Comparison of ENCODE assay signal across 20 mouse cellular contexts in the genomic region with DNA sequence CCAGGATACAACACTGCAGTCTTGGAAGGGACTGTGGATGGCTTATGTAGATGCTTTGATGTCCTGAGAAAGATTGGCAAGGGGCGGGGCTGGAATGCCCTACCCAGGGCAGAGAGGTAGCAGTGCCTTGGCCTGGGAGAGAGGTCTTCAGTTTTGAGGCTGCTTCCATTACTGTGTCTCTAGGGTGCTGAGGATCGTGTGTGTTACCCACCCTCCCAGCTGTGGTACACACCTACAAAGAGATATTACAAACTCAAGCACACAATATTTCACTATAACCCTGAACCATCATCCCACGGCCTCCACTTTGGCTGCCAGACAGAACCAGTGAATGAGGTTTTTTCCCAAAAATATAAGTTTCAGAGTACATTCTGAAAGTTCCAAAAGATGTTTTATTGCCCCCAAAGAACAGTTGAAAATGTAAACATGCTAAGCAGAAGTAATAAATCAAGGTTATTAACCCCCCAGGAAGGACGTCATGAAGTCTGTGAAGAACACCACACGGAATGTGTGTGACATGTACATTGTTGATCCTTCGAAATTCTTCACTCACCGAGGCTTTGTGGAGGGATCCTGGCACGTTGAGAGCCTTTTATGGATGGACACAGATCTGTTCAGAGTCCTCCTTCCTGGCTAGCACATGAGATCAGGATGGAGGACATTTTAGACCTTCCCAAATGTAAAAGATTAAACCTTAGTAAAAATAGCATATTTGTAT. TPM values are rescaled to one million over a fixed set of nuclear protein-coding genes. Genes with fewer than 3 reads are reported as not detected.
A peak's percentile ranks its signal among the peaks of the same experiment; 100 is the strongest.
DNase-seq lines count a peak whose midpoint lies in the region; ATAC-seq and TF ChIP-seq lines count a peak whose summit lies in the region.
"Had no signal": no experiment of that assay in that cellular context is flagged by ENCODE, and none has a peak within 500 bp of the region (broad histone marks: within the 10 kb centered on the region; RNA-seq: fewer than 3 reads in every experiment).

No protein-coding gene starts in this region.

- ATAC-seq in kidney, embryonic 14.5 days (ENCODE audit: low FRiP score, low TSS enrichment), result peak; percentile 17; the same call in 1 of the 2 replicates
- ATAC-seq in lung, embryonic 14.5 days (ENCODE audit: insufficient read depth), result no peak
- peak; percentile 51 for ATAC-seq in intestine, embryonic 16.5 days
- peak; percentile 59 for ATAC-seq in stomach, embryonic 15.5 days (ENCODE audit: insufficient read depth, low FRiP score, low read depth)
- no peak for ATAC-seq in forebrain, embryonic 11.5 days (replicated peaks; ENCODE audit: low FRiP score)
- ATAC-seq: forebrain, embryonic 14.5 days had no signal

- H3K9ac ChIP-seq in kidney, embryonic 14.5 days (ENCODE audit: low read depth, low read length), result no peak overlapping the region
- H3K9ac ChIP-seq in lung, embryonic 14.5 days, result no peak overlapping the region
- H3K9ac ChIP-seq in intestine, embryonic 16.5 days (ENCODE audit: low read depth, low read length), result no peak overlapping the region
- no peak overlapping the region for H3K9ac ChIP-seq in stomach, embryonic 15.5 days
- no peak overlapping the region for H3K9ac ChIP-seq in forebrain, embryonic 11.5 days (ENCODE audit: low read length)
- H3K9ac ChIP-seq: heart, embryonic 15.5 days had no signal

- H3K9me3 ChIP-seq in kidney, embryonic 14.5 days (ENCODE audit: control insufficient read depth, low read length), result no peaks in the 10 kb centered on the region
- H3K9me3 ChIP-seq in lung, embryonic 14.5 days (ENCODE audit: low read depth, low read length), result no peaks in the 10 kb centered on the region
- H3K9me3 ChIP-seq in intestine, embryonic 16.5 days (ENCODE audit: control insufficient read depth, low read length), result no peaks in the 10 kb centered on the region
- no peaks in the 10 kb centered on the region for H3K9me3 ChIP-seq in stomach, embryonic 15.5 days
- H3K9me3 ChIP-seq in forebrain, embryonic 11.5 days (ENCODE audit: control insufficient read depth, low read length), result no peaks in the 10 kb centered on the region
- H3K9me3 ChIP-seq: embryonic facial prominence, embryonic 10.5 days; heart, embryonic 15.5 days; hindbrain, embryonic 10.5 days had no signal

- TF ChIP-seq POLR2A in kidney, adult 2 months (IDR thresholded peaks at IDR 0.05; ENCODE audit: low read depth, low read length), result no peak

- H3K4me3 ChIP-seq in kidney, embryonic 14.5 days (ENCODE audit: low read length), result no peak overlapping the region
- no peak overlapping the region for H3K4me3 ChIP-seq in kidney, adult 2 months (ENCODE audit: insufficient read depth, low read depth, low read length)
- H3K4me3 ChIP-seq in lung, embryonic 14.5 days (ENCODE audit: low read depth, low read length), result no peak overlapping the region
- no peak overlapping the region for H3K4me3 ChIP-seq in intestine, embryonic 16.5 days (ENCODE audit: low read length)
- H3K4me3 ChIP-seq in stomach, embryonic 15.5 days (replicated peaks), result no peak overlapping the region
- H3K4me3 ChIP-seq in forebrain, embryonic 11.5 days (ENCODE audit: low read depth, low read length), result no peak overlapping the region
- H3K4me3 ChIP-seq: embryonic facial prominence, embryonic 10.5 days; gastrocnemius, adult 2 months; heart, embryonic 15.5 days; hindbrain, embryonic 10.5 days had no signal

- no peaks in the 10 kb centered on the region for H3K4me1 ChIP-seq in kidney, embryonic 14.5 days (ENCODE audit: control insufficient read depth, insufficient read depth, low read length)
- H3K4me1 ChIP-seq in kidney, adult 2 months (ENCODE audit: control insufficient read depth, insufficient read depth, low read length), result no peaks in the 10 kb centered on the region
- 0 out of 2 replicates have a peak, but pooled peaks cover 9% of the 10 kb centered on the region for H3K4me1 ChIP-seq in lung, embryonic 14.5 days (ENCODE audit: insufficient read depth)
- peaks cover 3% of the 10 kb centered on the region; the same call in 1 of the 2 replicates for H3K4me1 ChIP-seq in intestine, embryonic 16.5 days (ENCODE audit: control insufficient read depth, insufficient read depth, low read length)
- H3K4me1 ChIP-seq in stomach, embryonic 15.5 days, result 0 out of 2 replicates have a peak, but pooled peaks cover 3% of the 10 kb centered on the region
- H3K4me1 ChIP-seq in forebrain, embryonic 11.5 days (replicated peaks; ENCODE audit: control insufficient read depth, insufficient read depth, low read length), result no peaks in the 10 kb centered on the region
- H3K4me1 ChIP-seq: hindbrain, embryonic 10.5 days had no signal

- no peaks in the 10 kb centered on the region for H3K36me3 ChIP-seq in kidney, embryonic 14.5 days (ENCODE audit: control insufficient read depth, insufficient read depth, low read length)
- no peaks in the 10 kb centered on the region for H3K36me3 ChIP-seq in kidney, adult 2 months (ENCODE audit: control insufficient read depth, insufficient read depth, low read length)
- no peaks in the 10 kb centered on the region for H3K36me3 ChIP-seq in lung, embryonic 14.5 days (ENCODE audit: insufficient read depth)
- no peaks in the 10 kb centered on the region for H3K36me3 ChIP-seq in intestine, embryonic 16.5 days (ENCODE audit: control insufficient read depth, insufficient read depth, low read length)
- no peaks in the 10 kb centered on the region for H3K36me3 ChIP-seq in stomach, embryonic 15.5 days
- H3K36me3 ChIP-seq in forebrain, embryonic 11.5 days (ENCODE audit: control insufficient read depth, insufficient read depth, low read length), result no peaks in the 10 kb centered on the region
- H3K36me3 ChIP-seq: embryonic facial prominence, embryonic 10.5 days; heart, embryonic 15.5 days; hindbrain, embryonic 10.5 days had no signal

- no peak overlapping the region for H3K4me2 ChIP-seq in kidney, embryonic 14.5 days (replicated peaks; ENCODE audit: low read depth, low read length)
- H3K4me2 ChIP-seq in lung, embryonic 14.5 days, result no peak overlapping the region
- no peak overlapping the region for H3K4me2 ChIP-seq in intestine, embryonic 16.5 days (ENCODE audit: low read depth, low read length)
- H3K4me2 ChIP-seq in stomach, embryonic 15.5 days, result no peak overlapping the region
- H3K4me2 ChIP-seq in forebrain, embryonic 11.5 days (ENCODE audit: low read depth, low read length, severe bottlenecking), result no peak overlapping the region
- H3K4me2 ChIP-seq: heart, embryonic 11.5 days; heart, embryonic 15.5 days had no signal

- no peaks in the 10 kb centered on the region for H3K27me3 ChIP-seq in kidney, embryonic 14.5 days (ENCODE audit: control insufficient read depth, insufficient read depth, low read length)
- H3K27me3 ChIP-seq in kidney, adult 2 months (replicated peaks; ENCODE audit: control insufficient read depth, insufficient read depth, low read length), result no peaks in the 10 kb centered on the region
- H3K27me3 ChIP-seq in lung, embryonic 14.5 days (ENCODE audit: insufficient read depth, low read length), result no peaks in the 10 kb centered on the region
- no peaks in the 10 kb centered on the region for H3K27me3 ChIP-seq in intestine, embryonic 16.5 days (replicated peaks; ENCODE audit: control insufficient read depth, insufficient read depth, low read length)
- no peaks in the 10 kb centered on the region for H3K27me3 ChIP-seq in stomach, embryonic 15.5 days (replicated peaks)
- no peaks in the 10 kb centered on the region for H3K27me3 ChIP-seq in forebrain, embryonic 11.5 days (ENCODE audit: control insufficient read depth, insufficient read depth, low read length)
- H3K27me3 ChIP-seq: heart, embryonic 15.5 days had no signal

- TF ChIP-seq CTCF in kidney, adult 2 months (conservative IDR thresholded peaks at IDR 0.05; ENCODE audit: insufficient read depth, insufficient read length, low read depth, low read length), result no peak
- TF ChIP-seq CTCF in lung, embryonic 14.5 days (IDR thresholded peaks at IDR 0.05; ENCODE audit: low read depth), result no peak

- peak overlapping the region; percentile 75 for H3K27ac ChIP-seq in kidney, embryonic 14.5 days (ENCODE audit: low read depth, low read length)
- no peak overlapping the region for H3K27ac ChIP-seq in kidney, adult 2 months (ENCODE audit: insufficient read depth, low read depth, low read length)
- peak overlapping the region; percentile 8; the same call in 1 of the 2 replicates for H3K27ac ChIP-seq in lung, embryonic 14.5 days (ENCODE audit: low read depth)
- H3K27ac ChIP-seq in intestine, embryonic 16.5 days (ENCODE audit: low read length), result peak overlapping the region; percentile 60
- peak overlapping the region; percentile 83 for H3K27ac ChIP-seq in stomach, embryonic 15.5 days
- H3K27ac ChIP-seq in forebrain, embryonic 11.5 days (ENCODE audit: low read depth, low read length), result no peak overlapping the region
- H3K27ac ChIP-seq: embryonic facial prominence, embryonic 10.5 days; gastrocnemius, adult 2 months; heart, embryonic 15.5 days; hindbrain, embryonic 10.5 days had no signal

- WGBS in kidney, embryonic 14.5 days, result 51% methylated on average over 8 of the region's 8 CpGs
- WGBS in kidney, adult 2 months, result 67% methylated on average over 8 of the region's 8 CpGs
- WGBS in lung, embryonic 14.5 days, result 38% methylated on average over 8 of the region's 8 CpGs
- 44% methylated on average over 8 of the region's 8 CpGs for WGBS in intestine, embryonic 16.5 days
- 45% methylated on average over 8 of the region's 8 CpGs for WGBS in stomach, embryonic 15.5 days
- 87% methylated on average over 8 of the region's 8 CpGs for WGBS in forebrain, embryonic 11.5 days

- no peak for DNase-seq in kidney, adult 2 months
- DNase-seq in lung, embryonic 14.5 days, result peak; percentile 61
- no peak for DNase-seq in lung, postnatal 25 days (ENCODE audit: low spot score)
- DNase-seq in forebrain, embryonic 11.5 days (ENCODE audit: low spot score), result no peak
- DNase-seq in right cerebral cortex, postnatal 10 days (ENCODE audit: low spot score in 2 of 2), result no peak
- DNase-seq: adrenal gland, adult 8-10 months; adrenal gland, postnatal 36 days; cerebellum, adult 2 months; cerebellum, postnatal 10 days; gastrocnemius, adult 2 months; gastrocnemius, postnatal 25 days; heart, postnatal 14 days had no signal

RNA-seq across cellular contexts. Expression of a gene that starts 29.2 kb away (rescaled TPM):
- polyA plus RNA-seq in kidney, embryonic 14.5 days (2014; fragmentation: Nextera tagmentation; extraction: Ambion mirVana), result 18.8 and 21.0 TPM in 2 replicates
- 9.4 TPM in 2 replicates for polyA plus RNA-seq in kidney, adult 2 months (2012; rRNA removed)
- 13.6 and 16.3 TPM in 2 replicates for polyA plus RNA-seq in lung, embryonic 14.5 days (2014; fragmentation: Nextera tagmentation; extraction: Ambion mirVana)
- 30.1 and 35.7 TPM in 2 replicates for polyA plus RNA-seq in intestine, embryonic 16.5 days (2015; fragmentation: Nextera tagmentation; extraction: Ambion mirVana)
- 54.2 and 70.5 TPM in 2 replicates for polyA plus RNA-seq in stomach, embryonic 15.5 days (2015; fragmentation: Nextera tagmentation; extraction: Ambion mirVana)
- polyA plus RNA-seq in forebrain, embryonic 11.5 days (2014; fragmentation: Nextera tagmentation; extraction: Ambion mirVana), result 4.0 and 5.5 TPM in 2 replicates

RNA-seq across cellular contexts. Expression of a gene that starts 34.5 kb away (rescaled TPM):
- polyA plus RNA-seq in kidney, embryonic 14.5 days (2014; fragmentation: Nextera tagmentation; extraction: Ambion mirVana), result 578 and 592 TPM in 2 replicates
- 2,043 and 2,340 TPM in 2 replicates for polyA plus RNA-seq in kidney, adult 2 months (2012; rRNA removed)
- 215 and 230 TPM in 2 replicates for polyA plus RNA-seq in lung, embryonic 14.5 days (2014; fragmentation: Nextera tagmentation; extraction: Ambion mirVana)
- polyA plus RNA-seq in intestine, embryonic 16.5 days (2015; fragmentation: Nextera tagmentation; extraction: Ambion mirVana), result 80.5 and 93.6 TPM in 2 replicates
- 138 and 149 TPM in 2 replicates for polyA plus RNA-seq in stomach, embryonic 15.5 days (2015; fragmentation: Nextera tagmentation; extraction: Ambion mirVana)
- polyA plus RNA-seq in forebrain, embryonic 11.5 days (2014; fragmentation: Nextera tagmentation; extraction: Ambion mirVana), result 420 and 433 TPM in 2 replicates

Comparison
In these comparisons a context has a peak if more than half of its experiments do, and no peak if none do; other contexts are left out.
1. H3K27ac ChIP-seq: peak in kidney, embryonic 14.5 days (single experiment), lung, embryonic 14.5 days (single experiment), intestine, embryonic 16.5 days (single experiment) and stomach, embryonic 15.5 days (single experiment); none in kidney, adult 2 months (single experiment) and forebrain, embryonic 11.5 days (single experiment).
2. ATAC-seq: peak in kidney, embryonic 14.5 days (single experiment), intestine, embryonic 16.5 days (single experiment) and stomach, embryonic 15.5 days (single experiment); none in lung, embryonic 14.5 days (single experiment) and forebrain, embryonic 11.5 days (single experiment).